Mouse (Mus musculus) bone marrow, adult 2 months (tissue): ENCODE measurements around the gene Pnck. TPM values are rescaled to one million over a fixed set of nuclear protein-coding genes. Genes with fewer than 3 reads are reported as not detected.

ENCODE experiments used
- H3K27ac ChIP-seq: fragments of 200-500 bp; 2 replicates; pipeline ENCODE4 v1.5.1; 2012; ENCODE audit warnings: low read depth, mild to moderate bottlenecking, control low read depth, inconsistent platforms, low read length; ENCODE audit not compliant: control insufficient read depth, poor library complexity, insufficient read depth
- H3K4me1 ChIP-seq: fragments of 200-500 bp; 2 replicates; pipeline ENCODE4 v1.6.1; 2011; ENCODE audit warnings: low read length; ENCODE audit not compliant: control insufficient read depth, insufficient read depth
- H3K4me3 ChIP-seq: fragments of 200-500 bp; replicated peaks from 2 replicates; pipeline ENCODE3; 2011; ENCODE audit warnings: mild to moderate bottlenecking, low read depth, low read length, control low read depth; ENCODE audit not compliant: control insufficient read depth
- CTCF ChIP-seq: fragments of 200-500 bp; IDR thresholded peaks from 2 replicates; pipeline ENCODE4 v1.5.1; 2011; ENCODE audit warnings: low read length, control low read depth; ENCODE audit not compliant: control insufficient read depth, insufficient read depth
- POLR2A ChIP-seq: fragments of 200-500 bp; IDR thresholded peaks from 2 replicates; pipeline ENCODE4 v1.6.1; 2011; ENCODE audit warnings: low read depth, mild to moderate bottlenecking, control low read depth, low read length, borderline replicate concordance; ENCODE audit not compliant: control insufficient read depth
- WGBS: fragments of 180-500 bp; shearing (Covaris S2); methylation state at CpG from one replicate; pipeline ENCODE4 v1.1.7; 2018; 5-methylcytosine and 5-hydroxymethylcytosine counted together
- polyA plus RNA-seq: library from polyadenylated mRNA; stranded (reverse); fragments of >200 nt; gene quantifications from 2 replicates; pipeline ENCODE4 v1.2.4, GENCODE M21; 2011; ENCODE audit warnings: low replicate concordance; ENCODE audit not compliant: missing spikeins, insufficient read depth, insufficient read length

The Pnck gene
- polyA plus RNA-seq, 1 experiment: 1.7 TPM

DNA sequence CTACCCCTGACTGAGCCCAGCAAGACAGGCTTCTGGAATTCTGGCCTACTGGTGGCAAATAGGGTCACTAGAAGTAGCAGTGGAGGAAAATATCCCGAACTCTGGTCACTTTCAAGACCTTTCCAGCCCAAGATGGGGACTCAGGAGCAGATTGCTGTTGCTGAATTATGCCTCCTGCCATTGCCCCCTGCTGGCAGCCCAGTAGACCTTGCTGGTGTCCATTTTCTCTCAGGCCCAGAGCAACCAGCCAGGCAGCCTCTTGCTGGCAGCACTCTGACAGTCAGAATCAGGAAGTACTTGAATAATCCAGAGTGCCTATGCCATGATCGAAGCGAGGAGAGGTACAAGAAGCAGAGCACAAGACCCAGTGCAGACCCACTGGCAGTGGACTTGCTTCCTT, 4.4 kb downstream of the Pnck start:
- peak; percentile 55 for TF ChIP-seq CTCF
- TF ChIP-seq POLR2A: no peak
- peaks cover 1% of the 10 kb centered on the region; the same call in 1 of the 2 replicates for H3K4me1 ChIP-seq
- H3K27ac ChIP-seq: no peak overlapping the region
- WGBS: 28% methylated on average over 3 of the region's 3 CpGs
- H3K4me3 ChIP-seq: no peak overlapping the region

DNA sequence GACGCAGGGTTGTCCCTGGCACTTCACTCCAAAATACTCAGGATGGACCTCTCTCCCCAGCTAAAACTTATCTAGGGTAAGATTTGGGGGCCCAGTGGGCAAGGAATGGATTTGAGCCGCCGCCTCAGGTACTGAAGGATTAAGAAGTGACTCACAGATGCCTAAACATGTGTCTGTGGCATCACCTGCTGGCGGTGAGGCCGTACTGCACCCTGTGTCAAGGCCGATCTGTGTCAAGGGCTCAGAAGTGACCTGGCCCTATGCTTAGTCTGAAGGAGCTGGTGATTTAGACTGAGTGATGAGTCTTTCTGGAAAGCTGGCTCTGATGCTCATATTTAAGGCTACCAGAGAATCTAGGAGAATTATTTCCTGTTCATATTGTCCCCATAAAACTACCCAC, 5.7 kb downstream of the Pnck start:
- Histone ChIP-seq H3K27ac (no peak overlapping the region), H3K4me3 (no peak overlapping the region), H3K4me1 (peaks cover 1% of the 10 kb centered on the region; the same call in 1 of the 2 replicates)
- TF ChIP-seq CTCF: peak; percentile 92
- TF ChIP-seq POLR2A: no peak
- 23% methylated on average over 6 of the region's 6 CpGs for WGBS

DNA sequence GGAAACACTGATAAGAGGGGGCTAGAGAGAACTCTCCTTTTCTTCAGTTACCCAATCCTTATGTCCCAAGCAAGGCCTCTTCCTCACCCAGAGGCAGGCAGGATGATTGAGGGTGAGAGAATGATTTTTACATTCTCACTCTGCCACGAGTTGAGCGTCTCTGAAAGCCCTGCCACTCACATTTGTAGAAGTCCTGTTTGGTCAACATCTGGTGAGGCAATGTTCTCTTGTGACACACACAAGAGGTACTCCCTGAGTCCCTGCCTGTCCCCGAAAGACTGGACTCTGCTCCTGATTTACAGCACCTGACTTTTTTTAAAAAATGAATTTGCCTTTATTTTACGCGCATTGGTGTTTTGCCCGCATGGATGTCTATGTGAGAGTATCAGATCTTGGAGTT, 6.5 kb downstream of the Pnck start:
- Histone ChIP-seq H3K4me1 (peaks cover 1% of the 10 kb centered on the region; the same call in 1 of the 2 replicates), H3K4me3 (no peak overlapping the region), H3K27ac (no peak overlapping the region)
- TF ChIP-seq POLR2A (no peak), CTCF (no peak)
- 61% methylated on average over 6 of the region's 6 CpGs for WGBS

DNA sequence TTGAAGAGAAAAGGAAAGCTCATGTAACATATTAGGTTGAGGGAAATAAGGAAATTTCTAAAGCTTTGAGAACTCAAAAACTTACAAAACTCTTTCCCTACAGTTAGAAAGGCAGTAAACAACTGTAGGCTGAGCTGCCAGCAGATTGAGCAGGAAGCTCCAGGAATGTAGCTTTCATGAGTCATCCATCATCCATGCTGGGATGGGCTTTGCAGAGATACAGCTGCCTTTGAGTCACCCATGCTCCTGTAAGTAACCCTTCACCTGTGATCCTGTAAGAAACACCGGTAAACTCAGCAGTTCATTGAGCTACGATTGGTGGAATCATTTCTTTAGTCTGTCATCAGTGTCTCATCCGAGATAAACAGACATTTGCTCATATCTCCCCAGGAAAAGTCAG, 9.0 kb downstream of the Pnck start:
- H3K4me1 ChIP-seq: peaks cover under 1% of the 10 kb centered on the region; the same call in 1 of the 2 replicates
- 84% methylated on average over 3 of the region's 3 CpGs for WGBS
- TF ChIP-seq CTCF (no peak), POLR2A (no peak)
- no peak overlapping the region for H3K4me3 ChIP-seq
- no peak overlapping the region for H3K27ac ChIP-seq

DNA sequence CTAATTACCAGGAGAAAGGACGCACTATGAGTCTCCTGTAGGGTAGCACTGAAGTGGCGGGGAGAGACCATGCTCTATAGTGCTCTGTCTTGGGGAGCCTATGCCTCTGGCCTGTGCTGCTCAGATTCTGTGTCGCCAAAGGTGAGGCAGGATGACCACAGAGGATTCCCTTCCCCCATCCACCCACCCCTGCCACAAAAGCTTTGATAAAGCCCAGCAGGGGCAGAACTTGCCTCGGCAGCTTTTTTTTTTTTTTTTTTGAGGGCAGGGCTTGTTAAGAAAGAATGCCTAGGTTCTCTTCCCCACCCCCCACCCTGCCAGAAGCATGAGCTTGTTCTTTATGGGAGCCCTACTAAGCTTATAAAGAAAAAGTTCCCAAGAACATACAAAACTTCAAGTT, 14.8 kb downstream of the Pnck start:
- TF ChIP-seq POLR2A: no peak
- no peak for TF ChIP-seq CTCF
- WGBS: 60% methylated on average over 4 of the region's 4 CpGs
- H3K27ac ChIP-seq: no peak overlapping the region
- no peaks in the 10 kb centered on the region for H3K4me1 ChIP-seq
- no peak overlapping the region for H3K4me3 ChIP-seq

DNA sequence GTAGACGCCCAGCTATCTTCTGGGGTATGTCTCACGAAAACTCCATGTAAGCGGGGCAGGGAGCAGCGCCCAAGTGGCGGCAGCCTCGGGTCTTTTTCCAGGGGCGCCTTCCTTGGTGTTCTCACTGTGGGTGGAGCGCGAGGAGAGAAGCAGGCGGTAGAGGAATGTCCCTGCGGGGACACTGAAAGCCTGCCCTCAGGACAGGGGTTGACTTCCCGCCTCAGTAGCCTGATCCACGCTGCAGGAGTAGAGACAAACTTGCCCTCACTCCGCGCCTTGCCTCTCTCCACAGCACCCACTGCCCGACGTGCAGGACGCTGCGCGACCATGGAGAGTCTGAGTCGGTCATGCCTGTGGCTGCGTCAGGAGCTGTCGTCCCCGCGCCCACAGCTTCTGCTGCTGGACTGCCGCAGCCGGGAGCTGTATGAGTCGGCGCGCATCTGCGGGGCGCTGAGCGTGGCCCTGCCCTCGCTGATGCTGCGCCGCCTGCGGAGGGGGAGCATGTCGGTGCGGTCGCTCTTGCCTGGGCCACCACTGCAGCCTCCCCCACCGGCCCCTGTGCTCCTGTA, 19.9 kb downstream of the Pnck start:
- H3K4me3 ChIP-seq: no peak overlapping the region
- 13% methylated on average over 41 of the region's 41 CpGs for WGBS
- no peaks in the 10 kb centered on the region for H3K4me1 ChIP-seq
- no peak overlapping the region for H3K27ac ChIP-seq
- no peak for TF ChIP-seq POLR2A
- no peak for TF ChIP-seq CTCF

DNA sequence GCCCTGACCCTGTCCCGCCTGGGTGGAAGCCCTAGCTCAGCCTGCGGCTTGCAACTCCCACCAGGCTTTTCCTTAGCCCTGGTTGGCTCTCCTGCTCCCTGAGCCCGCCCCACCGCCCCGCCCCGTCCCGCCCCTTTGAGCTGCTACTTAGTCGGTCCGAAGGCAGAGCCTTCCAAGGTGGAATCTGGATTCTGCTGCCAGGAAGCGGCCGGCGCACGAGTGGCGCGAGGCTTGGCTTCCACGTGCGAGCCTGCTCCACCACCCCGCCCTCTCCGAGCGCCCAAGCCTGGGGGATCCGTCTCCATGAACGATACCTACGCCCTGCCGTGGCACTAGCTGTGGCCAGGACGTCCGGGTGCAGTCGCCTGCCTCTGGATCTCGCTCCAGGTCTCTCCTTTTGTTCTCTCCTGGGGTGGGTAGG, 20.7 kb downstream of the Pnck start, which contains the start of gene Dusp9:
TSS of gene Dusp9 (plus strand) at position 165 of the 421 bp plus-strand sequence.
- 18% methylated on average over 28 of the region's 28 CpGs for WGBS
- TF ChIP-seq CTCF (no peak), POLR2A (no peak)
- Histone ChIP-seq H3K27ac (no peak within 1 kb of the TSS), H3K4me1 (no peaks in the 10 kb centered on the region), H3K4me3 (no peak within 1 kb of the TSS)

DNA sequence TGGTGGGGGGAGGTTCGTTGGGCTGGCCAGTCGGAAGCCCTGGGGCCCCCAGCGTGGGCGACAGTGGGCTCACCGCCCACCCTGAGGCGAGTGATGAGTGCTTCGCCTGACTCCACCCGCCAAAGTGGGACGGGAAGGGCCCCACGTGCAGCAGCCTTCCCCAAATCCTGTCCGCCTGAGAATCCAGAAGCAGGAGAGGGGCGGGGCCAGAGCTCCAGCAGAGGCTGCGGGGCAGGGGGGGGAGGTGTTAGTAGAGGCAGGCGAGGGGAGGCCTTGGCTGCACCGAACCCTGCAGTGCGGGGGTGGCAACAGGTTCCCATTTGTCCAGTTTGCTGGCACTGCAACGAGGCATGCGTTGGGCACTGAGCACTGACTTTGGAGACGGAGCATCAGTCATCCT, 22.5 kb downstream of the Pnck start:
- no peak for TF ChIP-seq CTCF
- no peak for TF ChIP-seq POLR2A
- no peak overlapping the region for H3K4me3 ChIP-seq
- no peak overlapping the region for H3K27ac ChIP-seq
- no peaks in the 10 kb centered on the region for H3K4me1 ChIP-seq
- WGBS: 12% methylated on average over 19 of the region's 19 CpGs

DNA sequence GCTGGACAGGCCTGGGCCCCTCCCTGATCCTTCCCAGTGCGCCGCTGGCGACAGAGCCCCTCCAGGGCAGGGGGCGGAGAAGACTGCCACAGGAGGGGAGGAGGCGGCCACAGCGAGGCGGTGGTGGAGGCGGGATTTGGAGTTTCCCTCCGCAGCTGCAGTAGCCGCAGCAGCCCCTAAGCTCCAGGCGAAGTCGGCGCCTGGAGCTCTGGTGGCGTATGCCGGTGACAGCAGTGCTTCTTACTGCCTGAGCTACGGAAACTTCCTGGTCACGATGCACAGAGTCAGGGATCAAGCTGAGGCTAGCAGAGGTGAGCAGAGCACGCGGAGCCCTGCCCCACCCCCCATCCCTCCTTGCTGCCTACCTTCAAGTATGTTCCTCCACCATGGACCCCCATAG, 24.5 kb downstream of the Pnck start:
- 10% methylated on average over 19 of the region's 19 CpGs for WGBS
- Histone ChIP-seq H3K4me1 (no peaks in the 10 kb centered on the region), H3K27ac (no peak overlapping the region), H3K4me3 (no peak overlapping the region)
- no peak for TF ChIP-seq POLR2A
- TF ChIP-seq CTCF: no peak
